Mouse (Mus musculus) cerebellum, adult 2 months (tissue): ENCODE measurements around the gene Platr17. TPM values are rescaled to one million over a fixed set of nuclear protein-coding genes. Genes with fewer than 3 reads are reported as not detected.
"Not testable (repeated sequence)": the region's sequence is repeated elsewhere in the genome, so short reads cannot be mapped to it uniquely, and the experiment has no call there.

ENCODE experiments used
- DNase-seq, 2 experiments: peaks; one replicate each; pipeline ENCODE4 v3.0.0; 2021
- H3K27ac ChIP-seq: fragments of 200-500 bp; 2 replicates; pipeline ENCODE4 v1.5.1; 2012; ENCODE audit warnings: low read length, control low read depth, inconsistent platforms; ENCODE audit not compliant: insufficient read depth
- H3K27me3 ChIP-seq: fragments of 200-500 bp; 2 replicates; pipeline ENCODE4 v1.6.1; 2012; ENCODE audit warnings: inconsistent platforms, mild to moderate bottlenecking, low read length, moderate library complexity; ENCODE audit not compliant: control insufficient read depth, insufficient read depth
- H3K4me1 ChIP-seq: fragments of 200-500 bp; 2 replicates; pipeline ENCODE4 v1.6.1; 2011; ENCODE audit warnings: low read length; ENCODE audit not compliant: control insufficient read depth, insufficient read depth
- H3K4me3 ChIP-seq: fragments of 200-500 bp; replicated peaks from 2 replicates; pipeline ENCODE3; 2011; ENCODE audit warnings: mild to moderate bottlenecking, low read depth, low read length, control low read depth; ENCODE audit not compliant: insufficient read depth
- CTCF ChIP-seq: fragments of 200-500 bp; IDR thresholded peaks from 2 replicates; pipeline ENCODE4 v1.5.1; 2011; ENCODE audit warnings: low read depth, mild to moderate bottlenecking, control low read depth, low read length, moderate library complexity, borderline replicate concordance; ENCODE audit not compliant: insufficient read depth
- POLR2A ChIP-seq: fragments of 200-500 bp; IDR thresholded peaks from 2 replicates; pipeline ENCODE4 v1.6.1; 2011; ENCODE audit warnings: low read length, control low read depth, borderline replicate concordance; ENCODE audit not compliant: insufficient read depth
- WGBS: fragments of 180-500 bp; shearing (Covaris S2); methylation state at CpG from one replicate; pipeline ENCODE4 v1.1.7; 2018; 5-methylcytosine and 5-hydroxymethylcytosine counted together
- polyA plus RNA-seq: library from polyadenylated mRNA; depleted of rRNA; stranded (reverse); fragments of >200 nt; gene quantifications from 2 replicates; pipeline ENCODE4 v1.2.3, GENCODE M21; 2012

Platr17 gene
- polyA plus RNA-seq, 1 experiment = 0.65 TPM

- H3K4me3 ChIP-seq = peak within 1 kb of the TSS; percentile 94
- TF ChIP-seq CTCF = peak; percentile 92
- no peak for TF ChIP-seq POLR2A
- WGBS = under 1% methylated on average over 49 of the region's 49 CpGs
- no peaks in the 10 kb centered on the region for H3K27me3 ChIP-seq
- H3K4me1 ChIP-seq = no peaks in the 10 kb centered on the region
- peak; percentile 99 to 100 for DNase-seq
- no peak within 1 kb of the TSS for H3K27ac ChIP-seq
Measured at GRCm38 (mm10) chr17:33890533-33891059, 14.3 kb upstream of the Platr17 start, which contains the start of gene Kifc1. TSS of gene Kifc1 (minus strand) at chr17:33890661.

GRCm38 (mm10) chr17:33891357-33891756 is 13.6 kb upstream of the Platr17 start:
- no peak for DNase-seq
- WGBS = 60% methylated on average over 2 of the region's 2 CpGs

GRCm38 (mm10) chr17:33891892-33892291 is 13.0 kb upstream of the Platr17 start:
- not testable (repeated sequence) for H3K27ac ChIP-seq, H3K27me3 ChIP-seq, H3K4me3 ChIP-seq, DNase-seq, H3K4me1 ChIP-seq
- WGBS = 62% methylated on average over 6 of the region's 6 CpGs

More at GRCm38 (mm10) chr17:33891357-33891756, 13.6 kb upstream of the Platr17 start:
- H3K4me1 ChIP-seq = no peaks in the 10 kb centered on the region
- TF ChIP-seq CTCF (no peak), POLR2A (no peak)
- H3K27ac ChIP-seq = no peak overlapping the region
- H3K4me3 ChIP-seq = no peak overlapping the region
- H3K27me3 ChIP-seq = no peaks in the 10 kb centered on the region

GRCm38 (mm10) chr17:33892429-33892828 is 12.5 kb upstream of the Platr17 start:
- 13% methylated on average over 7 of the region's 7 CpGs for WGBS
- no peak for TF ChIP-seq CTCF
- TF ChIP-seq POLR2A = no peak
- DNase-seq = no peak

GRCm38 (mm10) chr17:33893011-33893410 is 11.9 kb upstream of the Platr17 start:
- not testable (repeated sequence) for H3K4me1 ChIP-seq, H3K27ac ChIP-seq, H3K4me3 ChIP-seq, DNase-seq, H3K27me3 ChIP-seq
- WGBS = 83% methylated on average over 4 of the region's 4 CpGs

More at GRCm38 (mm10) chr17:33892429-33892828, 12.5 kb upstream of the Platr17 start:
- Histone ChIP-seq H3K4me1 (no peaks in the 10 kb centered on the region), H3K27me3 (no peaks in the 10 kb centered on the region), H3K4me3 (no peak overlapping the region), H3K27ac (no peak overlapping the region)

GRCm38 (mm10) chr17:33897114-33897794 is 7.7 kb upstream of the Platr17 start:
- DNase-seq = no peak
- no peak overlapping the region for H3K27ac ChIP-seq
- TF ChIP-seq CTCF (peak; percentile 60), POLR2A (no peak)
- 46% methylated on average over 6 of the region's 6 CpGs for WGBS
- no peaks in the 10 kb centered on the region for H3K4me1 ChIP-seq
- no peak overlapping the region for H3K4me3 ChIP-seq
- no peaks in the 10 kb centered on the region for H3K27me3 ChIP-seq

- WGBS = 83% methylated on average over 4 of the region's 4 CpGs
- not testable (repeated sequence) for DNase-seq, H3K27me3 ChIP-seq, H3K4me3 ChIP-seq, H3K4me1 ChIP-seq, H3K27ac ChIP-seq
Measured at GRCm38 (mm10) chr17:33898193-33898592, 6.7 kb upstream of the Platr17 start.

- TF ChIP-seq POLR2A (no peak), CTCF (no peak)
- Histone ChIP-seq H3K27me3 (no peaks in the 10 kb centered on the region), H3K4me3 (no peak overlapping the region), H3K4me1 (no peaks in the 10 kb centered on the region), H3K27ac (no peak overlapping the region)
- DNase-seq = no peak
- 71% methylated on average over 4 of the region's 4 CpGs for WGBS
Measured at GRCm38 (mm10) chr17:33899642-33900041, 5.3 kb upstream of the Platr17 start.
